Mouse (Mus musculus) embryonic facial prominence, embryonic 11.5 days (tissue): ENCODE measurements around the gene Gsg1. TPM values are rescaled to one million over a fixed set of nuclear protein-coding genes. Genes with fewer than 3 reads are reported as not detected.

Experiments
- ATAC-seq: fragments of 200-750 bp; cut with Nextera tagmentation; replicated peaks from 2 replicates; pipeline ENCODE4 v1.8.0; 2017; ENCODE audit warnings: low read depth; ENCODE audit not compliant: insufficient number of reproducible peaks, low FRiP score, low TSS enrichment
- DNase-seq: peaks from one replicate; pipeline ENCODE4 v3.0.0-alpha.2; 2015; ENCODE audit warnings: low spot score
- H3K27ac ChIP-seq: fragments of 300-500 bp; sonication (generic); replicated peaks from 2 replicates; pipeline ENCODE4 v1.5.1; 2014; ENCODE audit warnings: mild to moderate bottlenecking, low read depth, low read length, control low read depth
- H3K27me3 ChIP-seq: fragments of 300-500 bp; sonication (generic); 2 replicates; pipeline ENCODE4 v1.6.1; 2014; ENCODE audit warnings: mild to moderate bottlenecking, low read length, moderate library complexity, mixed read lengths; ENCODE audit not compliant: control insufficient read depth, insufficient read depth
- H3K36me3 ChIP-seq: fragments of 300-500 bp; sonication (generic); replicated peaks from 2 replicates; pipeline ENCODE4 v1.6.1; 2014; ENCODE audit warnings: low read depth, mild to moderate bottlenecking, low read length, moderate library complexity, mixed read lengths; ENCODE audit not compliant: control insufficient read depth, insufficient read depth
- H3K4me1 ChIP-seq: fragments of 300-500 bp; sonication (generic); 2 replicates; pipeline ENCODE4 v1.6.1; 2014; ENCODE audit warnings: low read length, mixed read lengths; ENCODE audit not compliant: control insufficient read depth, insufficient read depth
- H3K4me2 ChIP-seq: fragments of 300-500 bp; sonication (generic); 2 replicates; pipeline ENCODE4 v1.6.1; 2014; ENCODE audit warnings: low read depth, mild to moderate bottlenecking, control low read depth, low read length, moderate library complexity
- H3K4me3 ChIP-seq: fragments of 300-500 bp; sonication (generic); 2 replicates; pipeline ENCODE4 v1.5.1; 2014; ENCODE audit warnings: low read depth, low read length, control low read depth
- H3K9ac ChIP-seq: fragments of 300-500 bp; sonication (generic); replicated peaks from 2 replicates; pipeline ENCODE4 v1.6.1; 2014; ENCODE audit warnings: mild to moderate bottlenecking, control low read depth, low read length
- H3K9me3 ChIP-seq: fragments of 300-500 bp; sonication (generic); replicated peaks from 2 replicates; pipeline ENCODE4 v1.6.1; 2016; ENCODE audit warnings: mild to moderate bottlenecking, low read length, inconsistent platforms, mixed read lengths; ENCODE audit not compliant: control insufficient read depth
- WGBS: fragments of 180-500 bp; shearing (Covaris S2); extraction: QIAGEN DNeasy Blood & Tissue Kit; methylation state at CpG from one replicate; pipeline ENCODE4 v1.1.7; 2014; 5-methylcytosine and 5-hydroxymethylcytosine counted together
- polyA plus RNA-seq: library from polyadenylated mRNA; unstranded; fragments of >200 nt; fragmentation: Nextera tagmentation; extraction: Ambion mirVana; gene quantifications from 2 replicates; pipeline ENCODE4 v1.2.1, GENCODE M21; 2014

Gene Gsg1
- polyA plus RNA-seq, 1 experiment from 2014 or later: 0.46 TPM

- no peaks in the 10 kb centered on the region for H3K27me3 ChIP-seq
- no peaks in the 10 kb centered on the region for H3K4me1 ChIP-seq
- ATAC-seq (no peak), DNase-seq (no peak)
- H3K9me3 ChIP-seq: no peaks in the 10 kb centered on the region
- H3K27ac ChIP-seq: no peak overlapping the region
- no peak overlapping the region for H3K9ac ChIP-seq
- H3K4me2 ChIP-seq: no peak overlapping the region
- no peaks in the 10 kb centered on the region for H3K36me3 ChIP-seq
- WGBS: 51% methylated on average over 4 of the region's 4 CpGs
- H3K4me3 ChIP-seq: no peak overlapping the region
Measured at GRCm38 (mm10) chr6:135238211-135238610, 15.9 kb downstream of the Gsg1 start.

GRCm38 (mm10) chr6:135237326-135237725 is 16.8 kb downstream of the Gsg1 start:
- 78% methylated on average over 14 of the region's 14 CpGs for WGBS
- no peak overlapping the region for H3K9ac ChIP-seq
- H3K27me3 ChIP-seq: no peaks in the 10 kb centered on the region
- no peak overlapping the region for H3K4me3 ChIP-seq
- H3K4me1 ChIP-seq: no peaks in the 10 kb centered on the region
- no peak for DNase-seq
- H3K4me2 ChIP-seq: no peak overlapping the region
- H3K36me3 ChIP-seq: no peaks in the 10 kb centered on the region
- no peaks in the 10 kb centered on the region for H3K9me3 ChIP-seq
- ATAC-seq: no peak
- no peak overlapping the region for H3K27ac ChIP-seq

GRCm38 (mm10) chr6:135236576-135236975 is 17.6 kb downstream of the Gsg1 start:
- DNase-seq: no peak
- no peak overlapping the region for H3K4me2 ChIP-seq
- H3K36me3 ChIP-seq: no peaks in the 10 kb centered on the region
- H3K27me3 ChIP-seq: no peaks in the 10 kb centered on the region
- no peak for ATAC-seq
- no peak overlapping the region for H3K27ac ChIP-seq
- H3K4me1 ChIP-seq: no peaks in the 10 kb centered on the region
- 86% methylated on average over 3 of the region's 3 CpGs for WGBS
- no peak overlapping the region for H3K9ac ChIP-seq
- H3K9me3 ChIP-seq: no peaks in the 10 kb centered on the region
- H3K4me3 ChIP-seq: no peak overlapping the region

- DNase-seq (no peak), ATAC-seq (no peak)
- no peak overlapping the region for H3K4me3 ChIP-seq
- no peaks in the 10 kb centered on the region for H3K36me3 ChIP-seq
- H3K27ac ChIP-seq: no peak overlapping the region
- WGBS: 90% methylated on average over 3 of the region's 3 CpGs
- no peaks in the 10 kb centered on the region for H3K27me3 ChIP-seq
- no peaks in the 10 kb centered on the region for H3K9me3 ChIP-seq
- no peak overlapping the region for H3K4me2 ChIP-seq
- H3K9ac ChIP-seq: no peak overlapping the region
- no peaks in the 10 kb centered on the region for H3K4me1 ChIP-seq
Measured at GRCm38 (mm10) chr6:135235742-135236141, 18.4 kb downstream of the Gsg1 start.

GRCm38 (mm10) chr6:135232443-135233182 is 21.5 kb downstream of the Gsg1 start:
- WGBS: 78% methylated on average over 12 of the region's 12 CpGs
- no peaks in the 10 kb centered on the region for H3K9me3 ChIP-seq
- H3K27me3 ChIP-seq: no peaks in the 10 kb centered on the region
- DNase-seq (no peak), ATAC-seq (no peak)
- H3K4me2 ChIP-seq: no peak overlapping the region
- H3K9ac ChIP-seq: no peak overlapping the region
- H3K4me1 ChIP-seq: no peaks in the 10 kb centered on the region
- H3K27ac ChIP-seq: no peak overlapping the region
- no peaks in the 10 kb centered on the region for H3K36me3 ChIP-seq
- H3K4me3 ChIP-seq: no peak overlapping the region

GRCm38 (mm10) chr6:135230586-135230985 is 23.6 kb downstream of the Gsg1 start:
- H3K27ac ChIP-seq: no peak overlapping the region
- H3K27me3 ChIP-seq: no peaks in the 10 kb centered on the region
- no peaks in the 10 kb centered on the region; the same call in 1 of the 2 replicates for H3K36me3 ChIP-seq
- H3K9me3 ChIP-seq: no peaks in the 10 kb centered on the region
- H3K4me2 ChIP-seq: no peak overlapping the region
- no peak overlapping the region for H3K4me3 ChIP-seq
- no peak for DNase-seq
- peak; percentile 45; the same call in 1 of the 2 replicates for ATAC-seq
- 90% methylated on average over 6 of the region's 6 CpGs for WGBS
- H3K9ac ChIP-seq: no peak overlapping the region
- no peaks in the 10 kb centered on the region for H3K4me1 ChIP-seq

GRCm38 (mm10) chr6:135228465-135228941 is 25.6 kb downstream of the Gsg1 start:
- H3K27ac ChIP-seq: no peak overlapping the region
- ATAC-seq (no peak; the same call in 1 of the 2 replicates), DNase-seq (no peak)
- H3K4me1 ChIP-seq: no peaks in the 10 kb centered on the region
- 54% methylated on average over 10 of the region's 10 CpGs for WGBS
- no peak overlapping the region for H3K4me3 ChIP-seq
- no peak overlapping the region for H3K4me2 ChIP-seq
- H3K9ac ChIP-seq: no peak overlapping the region
- no peaks in the 10 kb centered on the region; the same call in 1 of the 2 replicates for H3K36me3 ChIP-seq
- no peaks in the 10 kb centered on the region for H3K9me3 ChIP-seq
- H3K27me3 ChIP-seq: no peaks in the 10 kb centered on the region

- ATAC-seq (peak; percentile 39; the same call in 1 of the 2 replicates), DNase-seq (peak; percentile 34)
- Histone ChIP-seq H3K27ac (no peak overlapping the region), H3K27me3 (no peaks in the 10 kb centered on the region), H3K4me3 (no peak overlapping the region), H3K9ac (no peak overlapping the region), H3K36me3 (no peaks in the 10 kb centered on the region; the same call in 1 of the 2 replicates), H3K4me1 (no peaks in the 10 kb centered on the region), H3K9me3 (no peaks in the 10 kb centered on the region), H3K4me2 (no peak overlapping the region)
- whole genome bisulfite sequencing: 59% methylated on average over 6 of the region's 6 CpGs
Measured at GRCm38 (mm10) chr6:135223786-135224416, 30.2 kb downstream of the Gsg1 start.
